Mouse (Mus musculus) heart, adult 2 months (tissue): ENCODE measurements at regions not wholly inside any gene's neighbourhood (a gene's known extent, or its start where the extent isn't known, plus 50 kb on each side); places are given as distances from the start of the nearest gene placed in this dataset.
A peak's percentile ranks its signal among the peaks of the same experiment; 100 is the strongest.

Source experiments
- DNase-seq, 2 experiments: peaks; one replicate each; pipeline ENCODE4 v3.0.0; 2021
- H3K27ac ChIP-seq: fragments of 200-600 bp; 2 replicates; pipeline ENCODE4 v1.8.1; 2022
- H3K27me3 ChIP-seq: fragments of 200-500 bp; 2 replicates; pipeline ENCODE4 v1.6.1; 2012; ENCODE audit warnings: mild to moderate bottlenecking, low read length, inconsistent platforms, mixed read lengths; ENCODE audit not compliant: control insufficient read depth, insufficient read depth
- H3K36me3 ChIP-seq: fragments of 200-500 bp; 2 replicates; pipeline ENCODE4 v1.6.1; 2012; ENCODE audit warnings: low read length, inconsistent platforms; ENCODE audit not compliant: control insufficient read depth, insufficient read depth
- H3K4me1 ChIP-seq: fragments of 200-500 bp; 2 replicates; pipeline ENCODE4 v1.6.1; 2011; ENCODE audit warnings: low read length; ENCODE audit not compliant: control insufficient read depth, insufficient read depth
- H3K4me3 ChIP-seq: fragments of 200-600 bp; 2 replicates; pipeline ENCODE4 v1.8.1; 2022
- H3K79me2 ChIP-seq: fragments of 200-500 bp; replicated peaks from 2 replicates; pipeline ENCODE4 v1.6.1; 2012; ENCODE audit warnings: mild to moderate bottlenecking, inconsistent platforms, low read length, moderate library complexity, mixed read lengths; ENCODE audit not compliant: control insufficient read depth, insufficient read depth
- H3K9ac ChIP-seq: fragments of 200-500 bp; 2 replicates; pipeline ENCODE4 v1.6.1; 2012; ENCODE audit warnings: low read depth, mild to moderate bottlenecking, control low read depth, inconsistent platforms, low read length, mixed read lengths
- CTCF ChIP-seq: fragments of 200-600 bp; IDR thresholded peaks from 2 replicates; pipeline ENCODE4 v1.8.1; 2022; ENCODE audit warnings: antibody characterized with exemption, mild to moderate bottlenecking, moderate library complexity
- EP300 ChIP-seq: fragments of 200-500 bp; IDR thresholded peaks from 2 replicates; pipeline ENCODE4 v1.6.1; 2011; ENCODE audit warnings: low read depth, low read length, control low read depth; ENCODE audit not compliant: insufficient read depth
- POLR2A ChIP-seq: fragments of 200-500 bp; IDR thresholded peaks from 2 replicates; pipeline ENCODE4 v1.6.1; 2011; ENCODE audit warnings: mild to moderate bottlenecking, low read depth, low read length, control low read depth; ENCODE audit not compliant: insufficient read depth
- WGBS: fragments of 180-500 bp; shearing (Covaris S2); methylation state at CpG from one replicate; pipeline ENCODE4 v1.1.7; 2018; 5-methylcytosine and 5-hydroxymethylcytosine counted together
- intact Hi-C: fragments of 180-260 bp; cut with DNase I; formaldehyde crosslinking; loops from one replicate; pipeline ENCODE4 v1.15.1; 2025

DNA sequence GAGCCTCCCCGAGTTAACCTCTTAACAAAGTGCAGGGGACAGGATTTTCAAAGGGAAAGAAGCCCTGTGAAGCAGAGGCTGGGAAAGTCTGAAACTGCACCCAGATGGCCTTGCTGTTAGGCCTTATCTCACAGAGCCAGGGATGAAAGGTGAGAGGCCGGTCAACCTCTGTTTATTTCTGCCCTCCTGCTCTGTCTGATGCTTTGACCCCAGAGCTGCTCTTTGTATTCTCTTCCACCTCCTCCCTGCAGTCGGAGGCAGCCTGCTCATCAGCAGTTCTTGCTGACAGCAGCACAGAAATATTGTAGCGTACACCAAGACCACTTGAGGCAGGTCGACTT lies 212.2 kb downstream of the Enc1 start:
- H3K27ac ChIP-seq: no peak overlapping the region
- WGBS: 55% methylated on average over 5 of the region's 5 CpGs
- H3K27me3 ChIP-seq: no peaks in the 10 kb centered on the region
- no peaks in the 10 kb centered on the region for H3K79me2 ChIP-seq
- no peak overlapping the region for H3K4me3 ChIP-seq
- H3K36me3 ChIP-seq: no peaks in the 10 kb centered on the region
- TF ChIP-seq POLR2A: no peak
- TF ChIP-seq EP300: no peak
- no peak for TF ChIP-seq CTCF
- no peak for DNase-seq
- intact Hi-C loops: no loop called here
- H3K9ac ChIP-seq: no peak overlapping the region
- no peaks in the 10 kb centered on the region for H3K4me1 ChIP-seq

DNA sequence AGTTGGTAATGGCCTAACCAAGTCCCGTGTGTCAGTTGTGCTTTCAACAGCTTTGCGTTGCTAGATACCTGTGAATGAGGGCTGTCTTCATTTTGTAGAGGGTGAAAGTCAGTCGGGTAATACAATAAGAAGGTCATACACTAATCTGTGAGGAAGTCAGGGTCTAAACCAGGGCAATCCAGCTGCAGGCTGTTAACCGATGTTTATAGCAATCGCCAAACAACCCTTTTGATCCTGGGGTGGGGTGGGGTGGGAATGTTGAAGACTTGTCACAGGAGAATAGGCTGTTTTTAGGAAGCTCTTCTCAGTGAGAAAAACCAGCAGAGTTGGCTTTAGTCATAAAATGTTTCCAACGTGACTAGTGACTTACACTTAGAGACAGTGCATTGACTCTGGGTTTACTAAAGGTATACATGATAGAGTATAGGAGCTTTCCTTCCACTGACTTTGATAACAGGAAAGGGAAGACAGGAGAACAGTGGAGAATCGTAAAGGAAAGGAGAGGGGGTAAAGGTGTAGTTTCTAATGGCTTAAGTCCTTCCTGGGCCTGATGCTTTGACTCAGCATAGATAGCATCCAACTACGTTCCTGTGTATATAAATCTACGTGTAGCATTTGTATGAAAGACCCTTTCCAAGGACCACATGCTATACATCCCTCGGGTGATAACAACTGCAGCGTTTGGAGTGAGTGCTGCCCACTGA lies 211.6 kb downstream of the Enc1 start:
- no peak overlapping the region for H3K9ac ChIP-seq
- DNase-seq: no peak
- no peak for TF ChIP-seq CTCF
- TF ChIP-seq EP300: no peak
- no peak for TF ChIP-seq POLR2A
- no peak overlapping the region for H3K27ac ChIP-seq
- H3K27me3 ChIP-seq: no peaks in the 10 kb centered on the region
- no peaks in the 10 kb centered on the region for H3K79me2 ChIP-seq
- no peaks in the 10 kb centered on the region for H3K36me3 ChIP-seq
- intact Hi-C loops: no loop called here
- no peaks in the 10 kb centered on the region for H3K4me1 ChIP-seq
- no peak overlapping the region for H3K4me3 ChIP-seq
- WGBS: 62% methylated on average over 11 of the region's 11 CpGs

DNA sequence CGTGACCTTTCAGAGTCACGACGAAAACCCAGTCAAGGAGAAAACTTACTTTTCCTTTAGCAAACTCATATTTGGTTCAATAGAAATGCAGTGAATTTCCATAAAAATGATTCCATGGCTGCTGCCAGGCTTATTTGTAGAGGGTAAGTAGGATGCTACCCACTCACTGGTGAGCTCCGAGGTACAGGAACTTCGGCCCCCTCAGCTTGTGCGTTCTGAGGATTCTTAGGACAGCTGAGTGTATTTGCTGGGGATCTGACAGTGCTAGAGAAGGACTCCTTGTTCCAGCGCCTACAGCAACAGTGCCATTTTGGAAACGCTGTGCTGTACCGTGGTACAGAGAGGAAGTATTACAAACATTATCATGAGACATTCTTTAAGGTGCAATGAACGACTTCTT lies 210.4 kb downstream of the Enc1 start:
- intact Hi-C loops: no loop called here
- H3K79me2 ChIP-seq: no peaks in the 10 kb centered on the region
- H3K9ac ChIP-seq: no peak overlapping the region
- no peak overlapping the region for H3K4me3 ChIP-seq
- TF ChIP-seq POLR2A: no peak
- no peak for TF ChIP-seq CTCF
- DNase-seq: no peak
- no peaks in the 10 kb centered on the region for H3K4me1 ChIP-seq
- no peak overlapping the region for H3K27ac ChIP-seq
- WGBS: 61% methylated on average over 10 of the region's 10 CpGs
- H3K27me3 ChIP-seq: no peaks in the 10 kb centered on the region
- H3K36me3 ChIP-seq: no peaks in the 10 kb centered on the region

DNA sequence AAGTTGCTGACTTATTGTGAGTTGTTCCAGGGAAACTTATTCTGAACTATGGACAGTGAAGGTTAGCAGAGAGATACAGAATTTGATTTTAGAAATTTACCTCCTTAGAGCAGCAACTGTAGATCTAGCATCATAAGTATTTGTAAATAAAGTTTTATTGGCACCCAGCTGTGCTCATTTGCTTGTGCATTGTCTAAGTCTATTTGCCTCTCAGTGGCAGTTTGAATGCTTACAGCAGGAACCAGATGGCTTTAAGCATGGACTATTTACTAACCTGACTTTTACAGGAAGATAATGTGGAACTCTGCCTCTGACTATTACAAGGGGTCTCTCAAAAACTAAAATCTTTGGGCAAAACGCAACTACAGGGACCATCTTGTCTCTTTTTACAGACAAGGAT lies 207.2 kb downstream of the Enc1 start:
- H3K27me3 ChIP-seq: no peaks in the 10 kb centered on the region
- WGBS: 95% methylated on average over 1 of the region's 1 CpGs
- H3K9ac ChIP-seq: no peak overlapping the region
- no peak for DNase-seq
- H3K4me1 ChIP-seq: peaks cover 2% of the 10 kb centered on the region; the same call in 1 of the 2 replicates
- no peak overlapping the region for H3K27ac ChIP-seq
- H3K4me3 ChIP-seq: no peak overlapping the region
- intact Hi-C loops: no loop called here
- H3K36me3 ChIP-seq: no peaks in the 10 kb centered on the region
- no peaks in the 10 kb centered on the region for H3K79me2 ChIP-seq
- TF ChIP-seq EP300: no peak
- TF ChIP-seq CTCF: no peak
- TF ChIP-seq POLR2A: no peak

DNA sequence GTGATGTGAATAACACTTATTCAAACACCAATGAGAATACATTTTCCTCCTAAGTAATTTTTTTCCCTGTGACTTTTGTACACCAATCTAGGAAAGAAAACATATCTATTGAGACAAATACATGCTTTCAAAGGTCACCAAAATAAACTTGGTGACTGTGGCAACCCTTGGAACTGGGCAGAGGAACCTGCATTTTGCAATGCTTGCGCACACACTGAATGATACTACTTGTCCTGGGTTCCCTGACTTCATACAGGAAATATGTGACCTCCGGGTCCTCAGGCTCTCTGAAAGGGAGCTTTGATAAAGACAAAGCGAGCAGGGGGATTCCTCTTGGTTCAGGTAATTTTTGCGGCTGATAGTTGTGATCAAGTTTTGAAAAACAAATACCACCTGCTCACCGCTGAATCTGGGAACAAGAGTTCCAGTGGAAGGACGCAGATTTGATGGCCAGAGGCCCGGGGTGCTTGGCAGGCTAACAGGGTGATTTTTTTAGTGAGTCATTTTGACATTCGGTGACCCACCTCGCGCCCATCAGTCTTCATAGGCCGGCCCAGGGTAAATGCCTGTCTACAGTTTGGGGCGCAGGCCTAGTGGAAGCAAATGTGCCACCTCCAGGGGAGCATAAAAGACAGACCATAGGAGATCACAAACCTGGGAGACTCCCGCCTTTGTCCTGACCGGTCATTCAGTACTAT lies 203.0 kb downstream of the Enc1 start:
- WGBS: 57% methylated on average over 14 of the region's 14 CpGs

DNA sequence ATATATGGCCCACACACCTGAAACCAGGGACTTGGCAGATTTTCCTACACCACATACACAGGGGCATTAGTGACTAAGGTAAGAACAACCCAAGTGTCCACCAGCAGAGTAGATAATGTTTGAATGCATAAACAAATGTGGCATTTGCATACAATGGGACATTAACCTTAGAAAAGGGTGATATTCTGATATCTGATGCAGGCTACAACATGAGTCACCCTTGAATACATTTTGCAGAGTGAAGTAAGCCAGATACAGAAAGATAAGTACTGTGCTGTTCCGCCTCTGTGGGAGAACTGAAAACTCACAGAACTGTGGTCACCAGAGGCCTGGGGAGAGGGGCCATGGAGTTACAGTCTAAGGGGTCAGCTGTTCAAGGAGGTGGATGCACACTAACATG lies 201.9 kb downstream of the Enc1 start:
- DNase-seq: no peak
- H3K36me3 ChIP-seq: no peaks in the 10 kb centered on the region
- no peak overlapping the region for H3K4me3 ChIP-seq
- H3K9ac ChIP-seq: no peak overlapping the region
- H3K27me3 ChIP-seq: no peaks in the 10 kb centered on the region
- H3K79me2 ChIP-seq: no peaks in the 10 kb centered on the region
- H3K27ac ChIP-seq: no peak overlapping the region
- no peak for TF ChIP-seq EP300
- TF ChIP-seq POLR2A: no peak
- no peak for TF ChIP-seq CTCF
- WGBS: 39% methylated on average over 1 of the region's 1 CpGs
- peaks cover 2% of the 10 kb centered on the region; the same call in 1 of the 2 replicates for H3K4me1 ChIP-seq
- intact Hi-C loops: no loop called here

More for the DNA sequence above, 203.0 kb downstream of the Enc1 start:
- Histone ChIP-seq H3K4me1 (peaks cover 2% of the 10 kb centered on the region; the same call in 1 of the 2 replicates), H3K27ac (no peak overlapping the region), H3K9ac (no peak overlapping the region), H3K27me3 (no peaks in the 10 kb centered on the region), H3K36me3 (no peaks in the 10 kb centered on the region), H3K79me2 (no peaks in the 10 kb centered on the region), H3K4me3 (no peak overlapping the region)
- intact Hi-C loops: no loop called here
- peak in 1 of 2 experiments; percentile 54 for DNase-seq
- TF ChIP-seq CTCF: no peak
- no peak for TF ChIP-seq POLR2A
- no peak for TF ChIP-seq EP300
